Mouse (Mus musculus): ENCODE data around the gene Gm3182. TPM values are rescaled to one million over a fixed set of nuclear protein-coding genes. Genes with fewer than 3 reads are reported as not detected.
"Not testable (repeated sequence)": the region's sequence is repeated elsewhere in the genome, so short reads cannot be mapped to it uniquely, and the experiment has no call there.

Gm3182 gene
- not detected in 2 replicates for polyA plus RNA-seq (2012; rRNA removed)

GRCm38 (mm10) chr14:4481445-4481844 is at the start of gene Gm3182:
TSS of gene Gm3182 (plus strand) at chr14:4481745.
- not testable (repeated sequence) for DNase-seq (ENCODE audit: low spot score)

GRCm38 (mm10) chr14:4499425-4499824 is 17.9 kb downstream of the Gm3182 start:
- DNase-seq (ENCODE audit: low spot score): not testable (repeated sequence)

Other genes starting within 250 kb of the Gm3182 start
- gene Gm3138, start 232.1 kb upstream of the Gm3182 start, polyA plus RNA-seq (2012; rRNA removed): not detected in 2 replicates
- gene Gm3149, start 164.5 kb upstream of the Gm3182 start, polyA plus RNA-seq (2012; rRNA removed): not detected in 2 replicates
- 0.04 TPM in 1 of 2 replicates, not detected in the other for gene 2610042L04Rik, start 147.0 kb upstream of the Gm3182 start, polyA plus RNA-seq (2012; rRNA removed)
- gene Gm3159, start 84.2 kb upstream of the Gm3182 start, polyA plus RNA-seq (2012; rRNA removed): not detected in 2 replicates
- 0.04 and 0.08 TPM in 2 replicates for gene Gm3164, start 66.3 kb upstream of the Gm3182 start, polyA plus RNA-seq (2012; rRNA removed)
- gene Gm3173, start 50.8 kb upstream of the Gm3182 start, polyA plus RNA-seq (2012; rRNA removed): 1.3 TPM in 1 of 2 replicates, not detected in the other
- not detected in 2 replicates for gene Gm3047, start 73.7 kb downstream of the Gm3182 start, polyA plus RNA-seq (2012; rRNA removed)
- 0.08 TPM in 1 of 2 replicates, not detected in the other for gene Gm8159, start 150.6 kb downstream of the Gm3182 start, polyA plus RNA-seq (2012; rRNA removed)
- gene Gm3239, start 182.4 kb downstream of the Gm3182 start, polyA plus RNA-seq (2012; rRNA removed): 0.12 and 0.15 TPM in 2 replicates
- gene Gm7876, start 227.5 kb downstream of the Gm3182 start, polyA plus RNA-seq (2012; rRNA removed): not detected in 2 replicates
- gene Gm3252, start 245.0 kb downstream of the Gm3182 start, polyA plus RNA-seq (2012; rRNA removed): 0.03 TPM in 1 of 2 replicates, not detected in the other